Mouse (Mus musculus): ENCODE measurements around the gene Kalrn. TPM values are rescaled to one million over a fixed set of nuclear protein-coding genes. Genes with fewer than 3 reads are reported as not detected.

Kalrn gene
- polyA plus RNA-seq, 1 experiment from 2014 or later: 14.4 TPM

- Histone ChIP-seq H3K4me2 (replicated peaks) (no peak overlapping the region), H3K4me3 (replicated peaks) (no peak overlapping the region), H3K4me1 (replicated peaks) (peaks cover 6% of the 10 kb centered on the region), H3K9me3 (no peaks in the 10 kb centered on the region), H3K27me3 (replicated peaks) (no peaks in the 10 kb centered on the region), H3K9ac (no peak overlapping the region), H3K36me3 (no peaks in the 10 kb centered on the region), H3K27ac (no peak overlapping the region)
- WGBS: 84% methylated on average over 4 of the region's 4 CpGs
- ATAC-seq: no peak
These were observed 525.1 kb downstream of the Kalrn start for GRCm38 (mm10) chr16:34048232-34048631.

- H3K4me3 ChIP-seq (replicated peaks): no peak overlapping the region
- H3K27me3 ChIP-seq (replicated peaks): no peaks in the 10 kb centered on the region
- H3K9me3 ChIP-seq: no peaks in the 10 kb centered on the region
- H3K4me2 ChIP-seq (replicated peaks): no peak overlapping the region
- H3K4me1 ChIP-seq (replicated peaks): peaks cover 6% of the 10 kb centered on the region
- no peaks in the 10 kb centered on the region for H3K36me3 ChIP-seq
- no peak overlapping the region for H3K9ac ChIP-seq
- 39% methylated on average over 7 of the region's 7 CpGs for WGBS
- no peak overlapping the region for H3K27ac ChIP-seq
- ATAC-seq: peak; percentile 81
These were observed 525.8 kb downstream of the Kalrn start for GRCm38 (mm10) chr16:34047543-34047942.

GRCm38 (mm10) chr16:34047006-34047360 is 526.3 kb downstream of the Kalrn start:
- H3K27me3 ChIP-seq (replicated peaks): no peaks in the 10 kb centered on the region
- no peak for ATAC-seq
- peaks cover 6% of the 10 kb centered on the region for H3K4me1 ChIP-seq (replicated peaks)
- H3K4me3 ChIP-seq (replicated peaks): no peak overlapping the region
- no peak overlapping the region for H3K27ac ChIP-seq
- no peaks in the 10 kb centered on the region for H3K36me3 ChIP-seq
- WGBS: 65% methylated on average over 4 of the region's 4 CpGs
- no peaks in the 10 kb centered on the region for H3K9me3 ChIP-seq
- H3K9ac ChIP-seq: no peak overlapping the region
- no peak overlapping the region for H3K4me2 ChIP-seq (replicated peaks)

GRCm38 (mm10) chr16:34046268-34047005 is 526.9 kb downstream of the Kalrn start:
- H3K27me3 ChIP-seq (replicated peaks): no peaks in the 10 kb centered on the region
- no peak overlapping the region for H3K9ac ChIP-seq
- no peak overlapping the region for H3K4me3 ChIP-seq (replicated peaks)
- WGBS: 67% methylated on average over 13 of the region's 13 CpGs
- H3K27ac ChIP-seq: no peak overlapping the region
- H3K4me2 ChIP-seq (replicated peaks): no peak overlapping the region
- peaks cover 6% of the 10 kb centered on the region for H3K4me1 ChIP-seq (replicated peaks)
- no peaks in the 10 kb centered on the region for H3K36me3 ChIP-seq
- no peaks in the 10 kb centered on the region for H3K9me3 ChIP-seq
- no peak for ATAC-seq

- Histone ChIP-seq H3K9ac (no peak overlapping the region), H3K36me3 (no peaks in the 10 kb centered on the region), H3K4me3 (replicated peaks) (no peak overlapping the region), H3K9me3 (no peaks in the 10 kb centered on the region), H3K4me2 (replicated peaks) (no peak overlapping the region), H3K27ac (no peak overlapping the region), H3K4me1 (replicated peaks) (peaks cover 6% of the 10 kb centered on the region), H3K27me3 (replicated peaks) (no peaks in the 10 kb centered on the region)
- ATAC-seq: peak; percentile 52; the same call in 1 of the 2 replicates
- 72% methylated on average over 8 of the region's 8 CpGs for WGBS
These were observed 528.8 kb downstream of the Kalrn start for GRCm38 (mm10) chr16:34044539-34044938.

- no peak overlapping the region for H3K4me3 ChIP-seq (replicated peaks)
- peaks cover 6% of the 10 kb centered on the region for H3K4me1 ChIP-seq (replicated peaks)
- no peak overlapping the region for H3K27ac ChIP-seq
- WGBS: 90% methylated on average over 6 of the region's 6 CpGs
- no peaks in the 10 kb centered on the region for H3K27me3 ChIP-seq (replicated peaks)
- no peak overlapping the region for H3K9ac ChIP-seq
- H3K4me2 ChIP-seq (replicated peaks): no peak overlapping the region
- no peak for ATAC-seq
- 0 out of 2 replicates have a peak, but pooled peaks cover under 1% of the 10 kb centered on the region for H3K36me3 ChIP-seq
- H3K9me3 ChIP-seq: no peaks in the 10 kb centered on the region
These were observed 530.1 kb downstream of the Kalrn start for GRCm38 (mm10) chr16:34043048-34043795.

- H3K4me2 ChIP-seq (replicated peaks): no peak overlapping the region
These were observed 530.7 kb downstream of the Kalrn start for GRCm38 (mm10) chr16:34042586-34042985.

GRCm38 (mm10) chr16:34040276-34040675 is 533.1 kb downstream of the Kalrn start:
- Histone ChIP-seq H3K4me1 (replicated peaks) (peaks cover 11% of the 10 kb centered on the region), H3K9me3 (no peaks in the 10 kb centered on the region), H3K36me3 (0 out of 2 replicates have a peak, but pooled peaks cover 2% of the 10 kb centered on the region), H3K27ac (no peak overlapping the region), H3K4me2 (replicated peaks) (no peak overlapping the region), H3K9ac (no peak overlapping the region), H3K4me3 (replicated peaks) (no peak overlapping the region), H3K27me3 (replicated peaks) (no peaks in the 10 kb centered on the region)
- ATAC-seq: no peak
- WGBS: 88% methylated on average over 6 of the region's 6 CpGs

More at GRCm38 (mm10) chr16:34042586-34042985, 530.7 kb downstream of the Kalrn start:
- Histone ChIP-seq H3K9me3 (no peaks in the 10 kb centered on the region), H3K4me3 (replicated peaks) (no peak overlapping the region), H3K36me3 (0 out of 2 replicates have a peak, but pooled peaks cover 2% of the 10 kb centered on the region), H3K4me1 (replicated peaks) (peaks cover 6% of the 10 kb centered on the region; the same call in 1 of the 2 replicates), H3K27me3 (replicated peaks) (no peaks in the 10 kb centered on the region), H3K27ac (no peak overlapping the region), H3K9ac (no peak overlapping the region)
- 87% methylated on average over 4 of the region's 4 CpGs for WGBS
- ATAC-seq: no peak

GRCm38 (mm10) chr16:34039736-34040135 is 533.6 kb downstream of the Kalrn start:
- H3K4me1 ChIP-seq (replicated peaks): peaks cover 17% of the 10 kb centered on the region
- 0 out of 2 replicates have a peak, but pooled peaks cover 2% of the 10 kb centered on the region for H3K36me3 ChIP-seq
- no peak overlapping the region for H3K27ac ChIP-seq
- no peaks in the 10 kb centered on the region for H3K27me3 ChIP-seq (replicated peaks)
- 71% methylated on average over 4 of the region's 4 CpGs for WGBS
- H3K4me2 ChIP-seq (replicated peaks): no peak overlapping the region
- no peak overlapping the region for H3K9ac ChIP-seq
- no peak overlapping the region for H3K4me3 ChIP-seq (replicated peaks)
- no peaks in the 10 kb centered on the region for H3K9me3 ChIP-seq
- ATAC-seq: no peak

GRCm38 (mm10) chr16:34036327-34037047 is 536.8 kb downstream of the Kalrn start:
- no peak overlapping the region for H3K4me3 ChIP-seq (replicated peaks)
- no peaks in the 10 kb centered on the region for H3K9me3 ChIP-seq
- H3K9ac ChIP-seq: no peak overlapping the region
- H3K27ac ChIP-seq: no peak overlapping the region
- 0 out of 2 replicates have a peak, but pooled peaks cover 9% of the 10 kb centered on the region for H3K36me3 ChIP-seq
- peak; percentile 65 for ATAC-seq
- H3K4me1 ChIP-seq (replicated peaks): peaks cover 18% of the 10 kb centered on the region; the same call in 1 of the 2 replicates
- H3K4me2 ChIP-seq (replicated peaks): no peak overlapping the region
- no peaks in the 10 kb centered on the region for H3K27me3 ChIP-seq (replicated peaks)
- WGBS: 42% methylated on average over 10 of the region's 10 CpGs

GRCm38 (mm10) chr16:34035780-34036179 is 537.6 kb downstream of the Kalrn start:
- 54% methylated on average over 2 of the region's 2 CpGs for WGBS
- H3K9me3 ChIP-seq: no peaks in the 10 kb centered on the region
- H3K4me2 ChIP-seq (replicated peaks): no peak overlapping the region
- no peak overlapping the region for H3K9ac ChIP-seq
- peaks cover 18% of the 10 kb centered on the region; the same call in 1 of the 2 replicates for H3K4me1 ChIP-seq (replicated peaks)
- H3K27ac ChIP-seq: no peak overlapping the region
- H3K27me3 ChIP-seq (replicated peaks): no peaks in the 10 kb centered on the region
- 0 out of 2 replicates have a peak, but pooled peaks cover 9% of the 10 kb centered on the region for H3K36me3 ChIP-seq
- ATAC-seq: peak; percentile 28; the same call in 1 of the 2 replicates
- H3K4me3 ChIP-seq (replicated peaks): no peak overlapping the region

GRCm38 (mm10) chr16:34034267-34034666 is 539.1 kb downstream of the Kalrn start:
- Histone ChIP-seq H3K4me1 (replicated peaks) (peaks cover 18% of the 10 kb centered on the region; the same call in 1 of the 2 replicates), H3K4me3 (replicated peaks) (no peak overlapping the region), H3K9ac (no peak overlapping the region), H3K27ac (no peak overlapping the region), H3K36me3 (0 out of 2 replicates have a peak, but pooled peaks cover 9% of the 10 kb centered on the region), H3K27me3 (replicated peaks) (no peaks in the 10 kb centered on the region), H3K4me2 (replicated peaks) (no peak overlapping the region), H3K9me3 (no peaks in the 10 kb centered on the region)
- no peak for ATAC-seq
- WGBS: 95% methylated on average over 17 of the region's 17 CpGs
